Mouse (Mus musculus) lung, adult 2 months (tissue): Measurements from ENCODE around the gene Cacna1h.

ENCODE experiments used
- CTCF ChIP-seq: fragments of 200-500 bp; IDR thresholded peaks from 2 replicates; pipeline ENCODE4 v1.5.1; 2011; ENCODE audit warnings: mild to moderate bottlenecking, low read length, control low read depth; ENCODE audit not compliant: insufficient read depth
- POLR2A ChIP-seq: fragments of 200-500 bp; IDR thresholded peaks from 2 replicates; pipeline ENCODE4 v1.6.1; 2011; ENCODE audit warnings: low read depth, mild to moderate bottlenecking, control low read depth, low read length, borderline replicate concordance; ENCODE audit errors: extremely low read depth

DNA sequence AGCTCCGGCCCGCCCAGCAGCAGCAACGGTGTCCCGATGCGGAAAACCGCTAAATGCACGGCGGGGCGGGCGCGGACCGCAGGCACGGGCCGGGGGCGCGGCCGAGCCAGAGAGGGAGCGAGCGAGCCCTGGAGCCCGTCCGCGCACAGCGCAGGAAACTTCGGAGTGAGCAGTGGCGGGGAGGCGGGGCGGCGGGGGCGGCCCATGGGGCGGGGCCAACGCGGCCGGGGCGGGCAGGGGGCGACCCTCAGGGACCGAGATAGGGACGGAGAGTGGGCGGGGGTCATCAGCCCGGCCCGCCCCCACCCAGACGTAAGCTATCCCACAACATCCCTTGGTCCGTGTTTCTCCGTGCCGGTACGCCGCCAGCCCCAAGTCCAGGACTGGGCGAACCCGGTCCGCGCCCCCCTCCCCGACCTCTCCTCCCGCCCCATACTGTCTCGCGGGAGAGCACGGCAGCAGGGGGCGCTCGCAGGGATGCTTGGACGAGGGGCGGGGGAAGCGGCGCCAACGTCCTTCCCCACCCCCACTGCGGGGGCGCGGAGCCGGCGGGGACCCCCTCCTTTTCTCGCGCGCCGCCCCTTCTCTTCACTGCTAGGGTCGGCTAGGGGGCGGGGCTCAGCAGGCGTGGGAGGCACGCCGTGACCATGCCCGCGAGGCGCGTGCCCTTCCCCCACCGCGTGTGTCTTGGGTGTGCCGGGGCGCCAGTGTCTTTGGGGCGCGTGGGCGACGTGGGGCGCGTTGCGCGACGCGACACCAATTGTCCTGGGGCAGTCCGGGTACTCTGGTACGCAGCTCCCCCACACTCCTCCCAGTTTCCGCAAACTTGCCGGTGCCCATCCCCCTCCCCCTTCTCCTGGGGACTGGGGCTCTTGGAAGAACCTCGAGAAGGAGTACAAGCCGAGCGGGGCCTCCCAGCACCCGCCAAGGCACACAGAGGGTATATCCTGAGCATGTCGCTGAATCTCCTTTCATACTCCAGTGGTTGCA is at the start of gene Cacna1h:
- TF ChIP-seq CTCF: no peak
- TF ChIP-seq POLR2A: no peak
